Mouse (Mus musculus) bone marrow macrophage, adult 2 months (primary cell): ENCODE data around the gene Rpl32.

Source experiments
- CTCF ChIP-seq: IDR thresholded peaks from 2 replicates; pipeline ENCODE4 v1.5.1; 2012; ENCODE audit warnings: low read depth, mild to moderate bottlenecking, low read length, moderate library complexity
- POLR2A ChIP-seq: IDR thresholded peaks from 2 replicates; pipeline ENCODE4 v1.6.1; 2012; ENCODE audit warnings: mild to moderate bottlenecking, low read depth, low read length, borderline replicate concordance

DNA sequence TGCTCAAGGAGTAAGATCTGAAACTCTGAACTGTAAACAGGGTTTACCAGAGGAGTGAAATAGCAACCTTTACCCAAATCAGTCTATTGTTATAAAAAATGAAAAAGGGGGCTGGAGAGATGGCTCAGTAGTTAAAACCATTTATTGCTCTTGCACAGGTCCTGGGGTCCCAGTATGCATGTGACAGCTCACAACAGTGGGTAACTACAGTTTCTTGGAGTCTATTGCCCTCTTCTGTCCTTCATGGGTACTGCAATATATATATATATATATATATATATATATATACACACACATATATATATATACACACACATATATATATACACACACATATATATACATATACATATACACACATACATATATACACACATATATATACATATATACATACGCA lies 35.9 kb downstream of the Rpl32 start:
- TF ChIP-seq CTCF (no peak), POLR2A (no peak)
